Mouse (Mus musculus): ENCODE data around the gene Ppp2r5a.

DNA sequence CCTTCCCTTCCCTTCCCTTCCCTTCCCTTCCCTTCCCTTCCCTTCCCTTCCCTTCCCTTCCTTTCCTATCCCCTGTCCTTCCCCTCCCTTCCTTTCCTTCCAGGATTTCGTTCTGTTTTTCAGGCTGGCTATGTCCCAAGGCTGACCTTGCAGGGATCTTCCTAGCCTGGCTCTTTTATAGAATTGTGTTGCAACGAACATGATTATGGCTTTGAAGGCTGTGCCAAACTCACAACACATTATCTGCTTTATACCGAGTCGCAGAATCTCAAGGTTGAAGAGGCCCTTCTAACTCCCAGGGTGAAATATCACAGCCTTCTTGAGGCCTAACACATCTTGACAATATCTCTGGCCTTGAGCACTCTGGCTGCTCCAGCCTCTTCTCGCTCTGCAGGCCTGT, 84.4 kb downstream of the Ppp2r5a start:
- no peak for TF ChIP-seq POLR2A (IDR thresholded peaks at IDR 0.05; ENCODE audit: borderline replicate concordance, control insufficient read depth, low read depth, low read length)
- TF ChIP-seq CTCF (IDR thresholded peaks at IDR 0.05; ENCODE audit: control insufficient read depth, insufficient read depth, low read length), result no peak

Data from bone marrow, adult 2 months (tissue).